Mouse (Mus musculus): Measurements from ENCODE around the gene Map4. TPM values are rescaled to one million over a fixed set of nuclear protein-coding genes. Genes with fewer than 3 reads are reported as not detected.
A peak's percentile ranks its signal among the peaks of the same experiment; 100 is the strongest.

Map4 gene
- polyA plus RNA-seq, 1 experiment from 2014 or later: 54.4 TPM

DNA sequence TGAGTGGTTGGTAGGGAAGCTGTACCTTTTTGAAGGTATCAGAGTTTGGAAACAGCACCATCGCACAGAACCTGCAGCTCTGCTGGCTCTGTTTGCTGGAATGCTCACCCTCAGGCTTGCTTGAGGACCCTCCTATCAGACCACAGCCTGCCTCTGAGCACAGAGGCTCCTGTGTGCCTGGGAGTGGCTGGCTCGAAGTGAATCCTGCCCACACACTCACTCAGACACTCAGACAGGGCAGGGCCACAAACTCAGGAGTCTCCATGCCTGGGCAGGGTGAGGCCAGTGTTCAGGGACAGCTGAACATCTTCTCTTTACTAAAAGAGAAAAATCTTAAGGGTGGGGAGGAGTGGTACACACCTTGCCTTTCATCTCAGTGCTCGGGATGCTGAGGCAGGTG is 30.7 kb upstream of the Map4 start:
- WGBS: 75% methylated on average over 3 of the region's 3 CpGs

DNA sequence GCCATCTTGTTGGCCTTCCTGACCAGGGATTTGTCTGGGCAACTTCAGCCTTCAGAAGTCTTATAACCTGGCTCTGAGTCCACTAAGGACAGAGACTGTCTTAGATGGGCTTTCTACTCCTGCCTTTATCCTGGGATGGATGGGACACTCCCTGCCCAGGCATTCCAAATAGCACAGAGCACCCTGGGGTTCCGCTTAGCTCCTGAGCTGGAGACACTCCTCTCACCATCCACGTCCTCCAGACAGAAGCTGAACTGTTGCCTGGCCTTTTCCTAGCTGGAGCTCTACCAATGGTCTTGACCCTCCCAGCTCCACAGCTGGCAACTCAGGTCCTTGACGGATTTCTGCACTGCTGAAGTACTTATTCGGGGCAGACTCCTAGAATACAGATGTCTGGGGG is 29.0 kb upstream of the Map4 start:
- H3K9me3 ChIP-seq: no peaks in the 10 kb centered on the region

More for the DNA sequence above, 30.7 kb upstream of the Map4 start:
- Histone ChIP-seq H3K4me1 (replicated peaks) (0 out of 2 replicates have a peak, but pooled peaks cover 4% of the 10 kb centered on the region), H3K27ac (no peak overlapping the region), H3K27me3 (replicated peaks) (no peaks in the 10 kb centered on the region), H3K9ac (no peak overlapping the region), H3K9me3 (no peaks in the 10 kb centered on the region), H3K4me3 (replicated peaks) (no peak overlapping the region), H3K36me3 (no peaks in the 10 kb centered on the region), H3K4me2 (replicated peaks) (no peak overlapping the region)
- ATAC-seq: no peak

DNA sequence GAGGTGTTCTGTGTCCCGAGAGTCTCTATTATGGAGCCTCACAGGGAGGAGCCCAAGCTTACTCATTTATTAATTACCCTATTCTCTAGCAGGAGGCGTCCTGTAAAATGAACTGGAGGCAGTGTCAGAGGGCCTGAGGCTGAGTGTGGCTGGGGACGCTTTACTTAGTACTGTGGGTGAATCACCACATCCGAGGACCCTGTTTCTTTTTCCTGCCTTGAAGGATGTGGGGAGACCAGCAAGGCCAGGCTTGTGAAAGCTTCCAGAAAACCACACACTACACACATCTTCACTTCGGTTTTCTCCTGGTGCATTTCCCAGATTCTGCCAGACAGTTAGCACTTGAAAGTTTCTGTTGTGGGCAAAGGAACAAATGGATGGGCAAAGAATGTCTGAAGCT is 28.5 kb upstream of the Map4 start:
- ATAC-seq: no peak
- 64% methylated on average over 5 of the region's 5 CpGs for WGBS
- no peaks in the 10 kb centered on the region for H3K27me3 ChIP-seq (replicated peaks)
- no peaks in the 10 kb centered on the region for H3K36me3 ChIP-seq
- no peak overlapping the region for H3K9ac ChIP-seq
- H3K9me3 ChIP-seq: no peaks in the 10 kb centered on the region
- H3K4me1 ChIP-seq (replicated peaks): peaks cover 4% of the 10 kb centered on the region; the same call in 1 of the 2 replicates
- no peak overlapping the region for H3K4me2 ChIP-seq (replicated peaks)
- no peak overlapping the region for H3K4me3 ChIP-seq (replicated peaks)
- H3K27ac ChIP-seq: no peak overlapping the region

More for the DNA sequence above, 29.0 kb upstream of the Map4 start:
- Histone ChIP-seq H3K4me2 (replicated peaks) (no peak overlapping the region), H3K27me3 (replicated peaks) (no peaks in the 10 kb centered on the region), H3K4me3 (replicated peaks) (no peak overlapping the region), H3K36me3 (no peaks in the 10 kb centered on the region), H3K4me1 (replicated peaks) (peaks cover 4% of the 10 kb centered on the region; the same call in 1 of the 2 replicates), H3K9ac (no peak overlapping the region), H3K27ac (no peak overlapping the region)
- WGBS: 64% methylated on average over 4 of the region's 4 CpGs
- ATAC-seq: no peak

DNA sequence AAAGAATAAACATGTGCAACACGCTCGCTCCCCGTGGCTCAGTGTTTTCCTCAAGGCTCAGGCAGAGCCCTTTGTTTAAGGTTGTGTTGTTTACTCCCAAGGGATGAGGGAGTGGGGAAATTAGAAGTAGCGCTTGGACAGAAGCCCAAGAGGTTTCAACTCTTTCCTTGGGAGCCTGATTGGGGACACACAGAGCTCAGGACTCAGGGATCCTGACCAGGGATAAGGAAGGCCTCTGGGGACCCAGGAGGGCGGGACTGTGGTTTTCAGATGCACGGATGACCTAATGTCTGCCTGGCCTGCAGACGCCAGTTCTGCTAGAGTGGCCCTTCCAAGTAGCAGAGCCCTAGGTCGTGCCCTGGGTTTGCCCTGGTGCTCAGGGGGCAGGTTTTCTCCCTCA is 24.0 kb upstream of the Map4 start:
- Histone ChIP-seq H3K27ac (0 out of 2 replicates have a peak overlapping the region, but pooled peaks have one; percentile 27), H3K4me2 (replicated peaks) (no peak overlapping the region), H3K9ac (no peak overlapping the region), H3K27me3 (replicated peaks) (no peaks in the 10 kb centered on the region), H3K4me1 (replicated peaks) (no peaks in the 10 kb centered on the region; the same call in 1 of the 2 replicates), H3K9me3 (no peaks in the 10 kb centered on the region), H3K4me3 (replicated peaks) (no peak overlapping the region), H3K36me3 (no peaks in the 10 kb centered on the region)
- 45% methylated on average over 8 of the region's 8 CpGs for WGBS
- peak; percentile 43 for ATAC-seq

DNA sequence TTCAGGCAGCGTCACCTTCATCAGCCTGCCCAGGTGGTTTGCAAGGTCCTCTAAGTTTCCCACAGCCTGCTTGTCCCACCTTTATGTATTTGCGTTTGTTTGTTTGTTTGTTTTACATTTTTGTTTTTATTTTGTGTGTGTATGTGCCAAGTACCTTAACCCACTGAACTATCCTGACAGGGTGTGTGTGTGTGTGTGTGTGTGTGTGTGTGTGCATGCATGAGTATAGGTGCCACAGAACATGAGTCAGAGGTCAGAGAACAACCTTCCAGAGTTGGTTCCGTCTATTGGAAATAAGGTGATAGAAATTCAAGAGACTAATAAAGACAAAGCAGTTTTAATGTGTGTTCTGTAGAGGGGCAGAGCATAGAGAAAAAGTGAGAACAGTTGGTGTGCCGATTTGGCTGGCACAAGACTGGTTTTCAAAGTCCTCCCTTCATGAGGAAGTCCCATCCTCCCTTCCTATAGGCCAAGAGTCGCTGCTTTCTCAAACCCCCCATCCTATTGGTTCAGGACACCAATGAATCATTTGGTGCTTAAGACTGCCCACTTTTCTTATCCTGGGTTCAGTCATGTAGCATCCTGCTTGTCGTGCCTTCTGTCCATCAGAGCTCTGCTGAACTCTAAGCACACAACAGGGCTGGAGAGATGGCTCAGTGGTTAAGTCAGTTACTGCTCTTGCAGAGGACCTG is 23.3 kb upstream of the Map4 start:
- Histone ChIP-seq H3K27ac (0 out of 2 replicates have a peak overlapping the region, but pooled peaks have one; percentile 27), H3K4me1 (replicated peaks) (no peaks in the 10 kb centered on the region; the same call in 1 of the 2 replicates), H3K27me3 (replicated peaks) (no peaks in the 10 kb centered on the region), H3K4me3 (replicated peaks) (no peak overlapping the region), H3K9ac (no peak overlapping the region), H3K9me3 (no peaks in the 10 kb centered on the region), H3K4me2 (replicated peaks) (no peak overlapping the region), H3K36me3 (no peaks in the 10 kb centered on the region)
- 0 out of 2 replicates have a peak, but pooled peaks have one; percentile 34 for ATAC-seq
- 68% methylated on average over 6 of the region's 6 CpGs for WGBS

DNA sequence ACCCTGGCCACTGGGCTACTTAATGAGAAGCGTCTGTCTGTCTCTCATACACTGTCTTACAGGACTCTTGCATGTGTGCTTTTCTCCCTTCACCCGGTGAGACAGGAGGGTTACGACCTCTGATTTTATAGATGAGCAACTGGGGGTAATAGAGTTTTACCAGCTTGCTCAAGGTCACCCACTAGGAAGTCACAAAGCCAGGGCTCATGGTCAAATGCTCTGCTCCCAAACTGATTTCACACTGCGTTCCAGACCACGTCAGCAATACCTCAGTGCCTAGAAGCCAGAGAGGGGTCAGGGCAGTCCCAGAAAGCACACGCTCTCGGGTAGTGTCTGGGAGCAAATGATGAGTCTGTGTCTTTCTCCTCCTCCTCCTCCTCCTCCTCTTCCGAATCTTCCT is 22.2 kb upstream of the Map4 start:
- Histone ChIP-seq H3K27ac (no peak overlapping the region), H3K4me1 (replicated peaks) (no peaks in the 10 kb centered on the region; the same call in 1 of the 2 replicates), H3K4me3 (replicated peaks) (no peak overlapping the region), H3K4me2 (replicated peaks) (no peak overlapping the region), H3K36me3 (no peaks in the 10 kb centered on the region), H3K9ac (no peak overlapping the region), H3K27me3 (replicated peaks) (no peaks in the 10 kb centered on the region), H3K9me3 (no peaks in the 10 kb centered on the region)
- no peak for ATAC-seq
- 80% methylated on average over 8 of the region's 8 CpGs for WGBS

DNA sequence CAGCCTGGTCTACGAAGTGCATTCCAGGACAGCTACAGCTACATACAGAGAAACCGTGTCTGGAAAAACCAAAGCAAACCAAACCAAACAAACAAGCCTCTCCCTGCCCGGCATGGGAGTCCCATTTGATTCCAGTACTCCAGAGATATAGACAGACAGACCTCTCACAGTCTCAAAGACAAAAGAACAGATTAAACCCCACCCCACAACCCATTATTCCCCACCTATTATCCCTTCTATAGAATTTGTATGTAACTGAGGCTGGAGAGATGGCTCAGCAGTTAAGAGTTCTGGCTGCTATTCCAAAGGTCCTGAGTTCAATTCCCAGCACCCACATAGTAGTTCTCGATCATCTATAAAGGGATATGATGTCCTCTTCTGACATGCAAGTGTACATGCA is 21.3 kb upstream of the Map4 start:
- no peaks in the 10 kb centered on the region for H3K9me3 ChIP-seq
- H3K27me3 ChIP-seq (replicated peaks): no peaks in the 10 kb centered on the region
- no peak overlapping the region for H3K27ac ChIP-seq
- no peak overlapping the region for H3K4me3 ChIP-seq (replicated peaks)
- ATAC-seq: no peak
- H3K9ac ChIP-seq: no peak overlapping the region
- H3K4me2 ChIP-seq (replicated peaks): no peak overlapping the region
- WGBS: 88% methylated on average over 4 of the region's 4 CpGs
- H3K4me1 ChIP-seq (replicated peaks): no peaks in the 10 kb centered on the region; the same call in 1 of the 2 replicates
- no peaks in the 10 kb centered on the region for H3K36me3 ChIP-seq

DNA sequence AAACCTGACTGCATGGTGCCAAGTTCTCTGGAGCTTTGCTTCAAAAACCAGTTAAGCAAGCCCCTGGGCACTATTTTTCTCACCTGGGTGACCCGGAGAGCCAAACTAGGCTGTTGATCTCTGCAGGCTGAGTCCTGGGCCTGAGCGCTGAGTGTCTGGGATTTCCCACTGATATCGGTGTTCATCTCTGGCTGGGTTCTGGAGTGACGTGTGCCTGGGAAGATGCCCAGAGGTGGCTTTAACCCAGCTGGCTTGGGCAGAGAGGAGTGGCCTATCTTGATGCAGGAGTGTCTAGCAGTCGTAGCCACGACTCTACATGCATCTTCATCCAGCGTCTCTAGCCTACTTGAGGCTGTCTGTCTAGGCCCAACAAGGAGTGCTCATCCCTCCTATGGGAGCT is 19.5 kb upstream of the Map4 start:
- WGBS: 88% methylated on average over 7 of the region's 7 CpGs
- Histone ChIP-seq H3K27me3 (replicated peaks) (no peaks in the 10 kb centered on the region), H3K9me3 (no peaks in the 10 kb centered on the region), H3K4me2 (replicated peaks) (no peak overlapping the region), H3K9ac (no peak overlapping the region), H3K4me1 (replicated peaks) (no peaks in the 10 kb centered on the region; the same call in 1 of the 2 replicates), H3K4me3 (replicated peaks) (no peak overlapping the region), H3K36me3 (no peaks in the 10 kb centered on the region), H3K27ac (no peak overlapping the region)
- ATAC-seq: no peak

DNA sequence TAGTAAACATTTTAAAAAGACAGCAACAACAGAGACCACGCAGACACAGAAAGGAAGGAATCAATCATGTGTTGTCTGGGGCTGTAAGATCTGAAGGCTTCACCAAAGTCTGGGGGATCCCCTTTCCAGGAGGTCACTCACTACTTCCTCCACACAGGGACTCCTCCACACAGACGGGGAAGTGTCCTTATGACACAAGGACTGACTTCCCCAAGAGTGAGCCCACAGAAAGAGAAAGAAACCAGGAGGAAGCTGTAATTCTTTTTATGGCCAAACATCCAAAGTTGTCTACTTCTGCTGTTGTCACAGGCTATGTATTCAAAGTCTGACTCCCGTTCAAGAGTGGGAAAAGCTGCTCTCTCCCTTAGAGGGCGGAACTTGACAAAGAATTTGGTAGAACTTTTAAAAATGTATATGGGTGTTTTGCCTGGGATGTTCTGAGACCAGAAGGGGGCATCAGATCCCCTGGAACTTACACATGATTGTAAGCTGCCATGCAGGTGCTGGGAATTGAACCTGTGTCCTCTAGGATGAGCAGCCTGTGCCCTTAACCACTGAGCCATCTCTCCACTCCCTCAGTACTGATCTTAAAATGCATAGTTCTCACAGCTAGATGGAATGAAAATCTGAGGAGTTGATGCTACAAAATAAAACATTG is 16.9 kb upstream of the Map4 start:
- H3K36me3 ChIP-seq: no peaks in the 10 kb centered on the region
- no peaks in the 10 kb centered on the region for H3K9me3 ChIP-seq
- 45% methylated on average over 4 of the region's 4 CpGs for WGBS
- H3K9ac ChIP-seq: no peak overlapping the region
- ATAC-seq: no peak
- H3K27me3 ChIP-seq (replicated peaks): no peaks in the 10 kb centered on the region
- H3K27ac ChIP-seq: no peak overlapping the region
- no peaks in the 10 kb centered on the region for H3K4me1 ChIP-seq (replicated peaks)
- no peak overlapping the region for H3K4me2 ChIP-seq (replicated peaks)
- H3K4me3 ChIP-seq (replicated peaks): no peak overlapping the region

DNA sequence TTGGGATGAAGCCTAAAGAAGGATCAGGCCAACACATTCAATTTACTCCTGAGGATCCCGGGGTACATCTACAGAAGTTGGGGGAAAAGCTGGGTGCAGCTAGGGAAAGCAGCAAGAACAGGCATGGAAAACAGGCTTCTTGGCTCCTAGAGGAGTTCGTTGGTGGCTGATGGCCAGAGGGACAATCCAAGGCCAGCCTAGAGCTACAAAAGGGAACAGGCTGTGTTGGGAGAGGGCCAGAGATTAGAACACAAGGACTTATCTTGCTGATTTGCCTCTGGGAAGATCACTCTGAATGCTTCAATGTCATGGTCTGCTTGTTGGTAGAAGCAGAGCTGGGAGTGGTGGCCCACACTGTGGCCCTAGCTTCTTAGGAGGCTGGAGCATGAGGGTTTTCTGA is 13.3 kb upstream of the Map4 start:
- H3K4me2 ChIP-seq (replicated peaks): no peak overlapping the region
- no peak overlapping the region for H3K4me3 ChIP-seq (replicated peaks)
- no peaks in the 10 kb centered on the region for H3K9me3 ChIP-seq
- no peak overlapping the region for H3K9ac ChIP-seq
- no peaks in the 10 kb centered on the region for H3K27me3 ChIP-seq (replicated peaks)
- no peak for ATAC-seq
- no peaks in the 10 kb centered on the region for H3K36me3 ChIP-seq
- WGBS: 86% methylated on average over 2 of the region's 2 CpGs
- no peaks in the 10 kb centered on the region for H3K4me1 ChIP-seq (replicated peaks)
- H3K27ac ChIP-seq: no peak overlapping the region

DNA sequence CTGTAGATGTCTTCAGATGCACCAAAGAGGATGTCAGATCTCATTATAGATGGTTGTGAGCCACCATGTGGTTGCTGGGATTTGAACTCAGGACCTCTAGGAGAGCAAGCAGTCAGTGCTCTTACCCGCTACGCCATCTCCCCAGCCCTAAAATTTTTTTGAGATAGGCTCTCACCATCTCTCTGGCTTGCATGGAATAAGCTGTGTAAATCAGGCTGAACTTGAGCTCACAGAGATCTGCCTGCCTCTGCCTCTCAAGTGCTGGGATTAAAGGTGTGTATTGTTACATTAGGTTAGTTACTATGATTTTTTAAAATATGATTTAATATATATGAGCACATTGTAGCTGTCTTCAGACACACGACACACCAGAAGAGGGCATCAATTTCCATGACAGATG is 2.1 kb upstream of the Map4 start:
- no peak overlapping the region for H3K4me2 ChIP-seq (replicated peaks)
- 0 out of 2 replicates have a peak, but pooled peaks cover 2% of the 10 kb centered on the region for H3K4me1 ChIP-seq (replicated peaks)
- no peaks in the 10 kb centered on the region for H3K27me3 ChIP-seq (replicated peaks)
- 97% methylated on average over 3 of the region's 3 CpGs for WGBS
- no peak overlapping the region for H3K9ac ChIP-seq
- H3K36me3 ChIP-seq: no peaks in the 10 kb centered on the region
- no peak overlapping the region for H3K27ac ChIP-seq
- H3K9me3 ChIP-seq: no peaks in the 10 kb centered on the region
- no peak for ATAC-seq
- H3K4me3 ChIP-seq (replicated peaks): no peak overlapping the region

DNA sequence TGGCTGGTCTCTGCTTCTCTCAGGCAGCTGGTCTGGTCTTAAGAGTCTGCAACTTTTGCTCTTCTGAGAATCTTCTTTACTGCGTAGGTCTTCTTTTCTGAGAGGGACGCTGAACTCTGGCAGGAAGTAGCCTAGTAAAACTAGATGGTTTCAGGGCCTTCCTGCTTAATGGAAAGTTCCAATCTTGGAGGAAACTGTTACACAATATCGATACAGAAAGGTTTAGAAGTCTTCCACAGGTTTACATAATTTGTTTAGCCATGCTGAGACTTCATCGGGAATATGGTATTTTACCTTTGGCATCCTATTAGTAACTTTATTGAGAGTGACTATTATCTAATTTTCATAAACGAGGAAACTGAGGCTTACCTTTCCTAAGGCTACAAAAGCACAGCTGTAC is 1.2 kb upstream of the Map4 start:
- Histone ChIP-seq H3K9ac (no peak overlapping the region), H3K27ac (no peak overlapping the region), H3K4me3 (replicated peaks) (no peak overlapping the region), H3K27me3 (replicated peaks) (no peaks in the 10 kb centered on the region), H3K4me1 (replicated peaks) (0 out of 2 replicates have a peak, but pooled peaks cover 2% of the 10 kb centered on the region), H3K36me3 (no peaks in the 10 kb centered on the region), H3K9me3 (no peaks in the 10 kb centered on the region), H3K4me2 (replicated peaks) (no peak overlapping the region)
- ATAC-seq: no peak
- 90% methylated on average over 5 of the region's 5 CpGs for WGBS
